ENCODE assay signal across 22 mouse cellular contexts in the genomic region with DNA sequence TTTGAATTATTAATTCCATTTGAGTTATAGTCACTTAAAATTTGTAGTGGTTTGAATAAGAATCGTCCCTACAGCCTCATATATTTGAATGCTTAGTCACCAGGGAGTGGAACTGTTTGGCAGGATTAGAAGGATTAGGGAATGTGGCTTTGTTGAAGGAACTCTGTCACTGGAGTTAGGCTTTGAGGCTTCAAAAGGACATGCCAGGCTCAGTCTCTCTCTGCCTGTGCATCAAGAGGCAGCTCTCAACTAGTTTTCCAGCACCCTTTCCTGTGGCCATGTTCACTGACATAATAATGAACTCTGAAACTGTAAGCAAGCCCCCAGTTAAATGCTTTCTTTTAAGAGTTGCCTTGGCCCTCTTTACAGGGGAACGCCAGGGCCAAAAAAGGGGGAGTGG. TPM values are rescaled to one million over a fixed set of nuclear protein-coding genes. Genes with fewer than 3 reads are reported as not detected.
DNase-seq lines count a peak whose midpoint lies in the region; ATAC-seq lines count a peak whose summit lies in the region.
"Had no signal": no experiment of that assay in that cellular context is flagged by ENCODE, and none has a peak within 500 bp of the region (broad histone marks: within the 10 kb centered on the region; RNA-seq: fewer than 3 reads in every experiment).

No protein-coding gene starts in this region.

- H3K27ac ChIP-seq in liver, embryonic 13.5 days, result 0 out of 2 replicates have a peak overlapping the region, but pooled peaks have one; percentile 22
- no peak overlapping the region for H3K27ac ChIP-seq in midbrain, embryonic 13.5 days
- H3K27ac ChIP-seq in midbrain, embryonic 10.5 days (replicated peaks), result no peak overlapping the region
- H3K27ac ChIP-seq: forebrain, embryonic 10.5 days; forebrain, embryonic 15.5 days; heart, adult 2 months; heart, embryonic 10.5 days; heart, embryonic 13.5 days; hindbrain, embryonic 15.5 days had no signal

- H3K9ac ChIP-seq in liver, embryonic 13.5 days, result no peak overlapping the region
- H3K9ac ChIP-seq in midbrain, embryonic 13.5 days (replicated peaks), result no peak overlapping the region
- H3K9ac ChIP-seq: forebrain, embryonic 15.5 days; heart, embryonic 13.5 days; hindbrain, embryonic 15.5 days had no signal

- ATAC-seq in liver, embryonic 13.5 days (ENCODE audit: low read depth), result no peak
- 0 out of 2 replicates have a peak, but pooled peaks have one; percentile 37 for ATAC-seq in midbrain, embryonic 13.5 days
- ATAC-seq: activated CD4-positive, CD25-positive, alpha-beta regulatory T cell, adult 4 months; forebrain, embryonic 15.5 days had no signal

- 67% methylated on average over 2 of the region's 2 CpGs for WGBS in liver, embryonic 13.5 days (ENCODE audit: insufficient replicate concordance)
- 22% methylated on average over 2 of the region's 2 CpGs for WGBS in midbrain, embryonic 13.5 days
- whole genome bisulfite sequencing in midbrain, embryonic 10.5 days, result 31% methylated on average over 2 of the region's 2 CpGs

- DNase-seq in liver, embryonic 13.5 days, result no peak
- DNase-seq in liver, result no peak
- no peak for DNase-seq in midbrain, embryonic 10.5 days (ENCODE audit: low spot score)
- peak; percentile 28 for DNase-seq in 3T3-L1 (ENCODE audit: low read depth, low spot score)
- no peak for DNase-seq in layer of hippocampus, adult 11-12 months (ENCODE audit: low spot score)
- DNase-seq: adrenal gland, adult 8-10 months; adrenal gland, postnatal 25 days; cerebellum, adult 18-20 months; cerebellum, adult 9-10 months; cerebellum, postnatal 14 days; gastrocnemius, postnatal 10 days; gastrocnemius, postnatal 36 days; heart, adult 2 months; heart, postnatal 14 days; heart, postnatal 4 days had no signal

- H3K4me2 ChIP-seq in liver, embryonic 13.5 days, result no peak overlapping the region
- no peak overlapping the region for H3K4me2 ChIP-seq in midbrain, embryonic 13.5 days (replicated peaks)
- H3K4me2 ChIP-seq: forebrain, embryonic 15.5 days; heart, embryonic 13.5 days; hindbrain, embryonic 15.5 days had no signal

- no peaks in the 10 kb centered on the region for H3K27me3 ChIP-seq in liver, embryonic 13.5 days
- no peaks in the 10 kb centered on the region for H3K27me3 ChIP-seq in midbrain, embryonic 13.5 days
- no peaks in the 10 kb centered on the region for H3K27me3 ChIP-seq in midbrain, embryonic 10.5 days (ENCODE audit: low read depth, poor library complexity, severe bottlenecking)
- H3K27me3 ChIP-seq: forebrain, embryonic 15.5 days; heart, embryonic 13.5 days; hindbrain, embryonic 15.5 days had no signal

- H3K9me3 ChIP-seq in liver, embryonic 13.5 days (replicated peaks), result no peaks in the 10 kb centered on the region
- H3K9me3 ChIP-seq in midbrain, embryonic 13.5 days, result no peaks in the 10 kb centered on the region
- no peaks in the 10 kb centered on the region for H3K9me3 ChIP-seq in midbrain, embryonic 10.5 days (replicated peaks)
- H3K9me3 ChIP-seq: forebrain, embryonic 10.5 days; forebrain, embryonic 15.5 days; heart, embryonic 10.5 days; heart, embryonic 13.5 days; hindbrain, embryonic 15.5 days had no signal

- H3K4me3 ChIP-seq in liver, embryonic 13.5 days (replicated peaks), result no peak overlapping the region
- H3K4me3 ChIP-seq in midbrain, embryonic 13.5 days (replicated peaks), result no peak overlapping the region
- H3K4me3 ChIP-seq in midbrain, embryonic 10.5 days, result no peak overlapping the region
- H3K4me3 ChIP-seq: forebrain, embryonic 10.5 days; forebrain, embryonic 15.5 days; heart, adult 2 months; heart, embryonic 10.5 days; heart, embryonic 13.5 days; hindbrain, embryonic 15.5 days had no signal

- H3K4me1 ChIP-seq in liver, embryonic 13.5 days (replicated peaks), result peaks cover 32% of the 10 kb centered on the region
- no peaks in the 10 kb centered on the region for H3K4me1 ChIP-seq in midbrain, embryonic 13.5 days (replicated peaks)
- no peaks in the 10 kb centered on the region for H3K4me1 ChIP-seq in midbrain, embryonic 10.5 days
- H3K4me1 ChIP-seq: forebrain, embryonic 15.5 days; heart, embryonic 10.5 days; heart, embryonic 13.5 days; hindbrain, embryonic 15.5 days had no signal

- no peaks in the 10 kb centered on the region for H3K36me3 ChIP-seq in liver, embryonic 13.5 days
- H3K36me3 ChIP-seq in midbrain, embryonic 13.5 days, result no peaks in the 10 kb centered on the region
- H3K36me3 ChIP-seq in midbrain, embryonic 10.5 days, result no peaks in the 10 kb centered on the region
- H3K36me3 ChIP-seq: forebrain, embryonic 10.5 days; forebrain, embryonic 15.5 days; heart, embryonic 10.5 days; heart, embryonic 13.5 days; hindbrain, embryonic 15.5 days had no signal

RNA-seq across cellular contexts. Expression of gene Immp2l, which starts 58.9 kb away (rescaled TPM):
- 10.4 and 10.8 TPM in 2 replicates for polyA plus RNA-seq in liver, embryonic 13.5 days (2015; fragmentation: Nextera tagmentation; extraction: Ambion mirVana)
- 5.5 and 7.6 TPM in 2 replicates for polyA plus RNA-seq in midbrain, embryonic 13.5 days (2015; fragmentation: Nextera tagmentation; extraction: Ambion mirVana)
- 9.2 and 12.0 TPM in 2 replicates for polyA plus RNA-seq in midbrain, embryonic 10.5 days (2016; fragmentation: Nextera tagmentation; extraction: Ambion mirVana)
